Mouse (Mus musculus) MEL (cell line): ENCODE results near the gene Dagla. TPM values are rescaled to one million over a fixed set of nuclear protein-coding genes. Genes with fewer than 3 reads are reported as not detected.

ENCODE experiments used
- DNase-seq: peaks from one replicate; pipeline ENCODE4 v3.0.0; 2011; ENCODE audit warnings: low read depth, low spot score
- H3K27ac ChIP-seq: 2 replicates; pipeline ENCODE4 v1.5.1; 2012; ENCODE audit warnings: low read depth, mild to moderate bottlenecking, control low read depth, low read length, moderate library complexity; ENCODE audit not compliant: control insufficient read depth
- H3K27me3 ChIP-seq, 2 experiments: fragments of 150-350 bp in 1 of 2; sonication (generic) in 1 of 2; 2 replicates each; pipeline ENCODE4 v1.6.1; 2012; ENCODE audit warnings: low read length in 2 of 2, mild to moderate bottlenecking in 2 of 2, improper control_type of control experiment in 1 of 2, moderate library complexity in 1 of 2; ENCODE audit not compliant: insufficient read depth in 2 of 2, control insufficient read depth in 1 of 2
- H3K36me3 ChIP-seq, 2 experiments: 2 replicates each; pipeline ENCODE4 v1.6.1; 2012 to 2014; ENCODE audit warnings: low read length in 2 of 2, improper control_type of control experiment in 1 of 2, inconsistent platforms in 1 of 2, mild to moderate bottlenecking in 1 of 2; ENCODE audit not compliant: insufficient read depth in 2 of 2, control insufficient read depth in 1 of 2
- H3K4me1 ChIP-seq, 2 experiments: fragments of 150-350 bp in 1 of 2; sonication (generic) in 1 of 2; 2 replicates each; pipeline ENCODE4 v1.6.1; 2012; ENCODE audit warnings: low read length in 2 of 2, improper control_type of control experiment in 1 of 2, mild to moderate bottlenecking in 1 of 2; ENCODE audit not compliant: insufficient read depth in 2 of 2, control insufficient read depth in 1 of 2
- H3K4me3 ChIP-seq, 2 experiments: fragments of 150-350 bp in 1 of 2; sonication (generic) in 1 of 2; 2 replicates each; pipeline ENCODE4 v1.5.1; 2012; ENCODE audit warnings: low read depth in 2 of 2, low read length in 2 of 2, mild to moderate bottlenecking in 2 of 2, moderate library complexity in 2 of 2, control low read depth in 1 of 2, improper control_type of control experiment in 1 of 2; ENCODE audit not compliant: control insufficient read depth in 1 of 2, insufficient read depth in 1 of 2
- H3K79me2 ChIP-seq: 2 replicates; pipeline ENCODE4 v1.6.1; 2012; ENCODE audit warnings: mild to moderate bottlenecking, low read length, moderate library complexity; ENCODE audit not compliant: control insufficient read depth, poor library complexity, insufficient read depth
- H3K9ac ChIP-seq: 2 replicates; pipeline ENCODE4 v1.6.1; 2012; ENCODE audit warnings: low read depth, mild to moderate bottlenecking, control low read depth, low read length, moderate library complexity; ENCODE audit not compliant: control insufficient read depth, poor library complexity, severe bottlenecking
- H3K9me3 ChIP-seq: fragments of 150-350 bp; sonication (generic); replicated peaks from 2 replicates; pipeline ENCODE4 v1.6.1; 2012; ENCODE audit warnings: mild to moderate bottlenecking, low read length, improper control_type of control experiment, moderate library complexity; ENCODE audit not compliant: insufficient read depth
- ELF1 ChIP-seq: IDR thresholded peaks from 2 replicates; pipeline ENCODE4 v1.6.1; 2014; ENCODE audit warnings: low read depth, mild to moderate bottlenecking, inconsistent platforms, low read length, improper control_type of control experiment, moderate library complexity
- ETS1 ChIP-seq: IDR thresholded peaks from 2 replicates; pipeline ENCODE4 v1.6.1; 2012; ENCODE audit warnings: low read depth, mild to moderate bottlenecking, inconsistent platforms, low read length, improper control_type of control experiment, moderate library complexity
- MAZ ChIP-seq: IDR thresholded peaks from 2 replicates; pipeline ENCODE4 v1.6.1; 2012; ENCODE audit warnings: low read depth, mild to moderate bottlenecking, inconsistent platforms, low read length, improper control_type of control experiment
- MXI1 ChIP-seq: IDR thresholded peaks from 2 replicates; pipeline ENCODE4 v1.6.1; 2011; ENCODE audit warnings: mild to moderate bottlenecking, low read depth, low read length, improper control_type of control experiment
- MYB ChIP-seq: IDR thresholded peaks from 2 replicates; pipeline ENCODE4 v1.6.1; 2011; ENCODE audit warnings: mild to moderate bottlenecking, low read depth, low read length, improper control_type of control experiment
- MYC ChIP-seq: IDR thresholded peaks from 2 replicates; pipeline ENCODE4 v1.6.1; 2011; ENCODE audit warnings: low read depth, mild to moderate bottlenecking, low read length, improper control_type of control experiment, moderate library complexity
- NELFE ChIP-seq: IDR thresholded peaks from 2 replicates; pipeline ENCODE4 v1.6.1; 2011; ENCODE audit warnings: low read depth, low read length, improper control_type of control experiment
- NRF1 ChIP-seq: IDR thresholded peaks from 2 replicates; pipeline ENCODE4 v1.6.1; 2014; ENCODE audit warnings: low read depth, mild to moderate bottlenecking, inconsistent platforms, low read length, improper control_type of control experiment, moderate library complexity; ENCODE audit not compliant: poor library complexity, insufficient read depth, severe bottlenecking
- RAD21 ChIP-seq: IDR thresholded peaks from 2 replicates; pipeline ENCODE4 v1.6.1; 2011; ENCODE audit warnings: mild to moderate bottlenecking, low read depth, low read length, improper control_type of control experiment
- SMC3 ChIP-seq: IDR thresholded peaks from 2 replicates; pipeline ENCODE4 v1.6.1; 2011; ENCODE audit warnings: low read depth, low read length, improper control_type of control experiment
- TBP ChIP-seq: IDR thresholded peaks from 2 replicates; pipeline ENCODE4 v1.8.0; 2011; ENCODE audit warnings: low read depth, low read length, improper control_type of control experiment
- TCF12 ChIP-seq: IDR thresholded peaks from 2 replicates; pipeline ENCODE4 v1.6.1; 2014; ENCODE audit warnings: low read depth, mild to moderate bottlenecking, inconsistent platforms, low read length, improper control_type of control experiment, moderate library complexity
- UBTF ChIP-seq: IDR thresholded peaks from 2 replicates; pipeline ENCODE4 v1.6.1; 2012; ENCODE audit warnings: low read depth, mild to moderate bottlenecking, inconsistent platforms, low read length, improper control_type of control experiment, moderate library complexity, borderline replicate concordance; ENCODE audit not compliant: insufficient read depth
- ZKSCAN1 ChIP-seq: IDR thresholded peaks from 2 replicates; pipeline ENCODE4 v1.6.1; 2012; ENCODE audit warnings: low read depth, mild to moderate bottlenecking, inconsistent platforms, low read length, improper control_type of control experiment, moderate library complexity
- ZNF384 ChIP-seq: IDR thresholded peaks from 2 replicates; pipeline ENCODE4 v1.6.1; 2012; ENCODE audit warnings: low read depth, mild to moderate bottlenecking, inconsistent platforms, low read length, improper control_type of control experiment
- polyA plus RNA-seq, 2 experiments: library from polyadenylated mRNA; stranded (reverse) in 1 of 2; unstranded in 1 of 2; fragments of >175 nt in 1 of 2; fragments of >200 nt in 1 of 2; gene quantifications; 2 replicates each; pipeline versions ENCODE4 v1.2.1 to v1.2.4; 2012; ENCODE audit warnings: low replicate concordance in 2 of 2, low read depth in 1 of 2; ENCODE audit not compliant: insufficient read length in 2 of 2, insufficient read depth in 1 of 2, missing spikeins in 1 of 2
- total RNA-seq: library from RNA; depleted of rRNA; stranded (reverse); fragments of 300-350 nt; gene quantifications from 2 replicates; pipeline ENCODE4 v1.2.3, GENCODE M21; 2012

The Dagla gene
- total and polyA plus RNA-seq, 3 experiments = not detected

DNA sequence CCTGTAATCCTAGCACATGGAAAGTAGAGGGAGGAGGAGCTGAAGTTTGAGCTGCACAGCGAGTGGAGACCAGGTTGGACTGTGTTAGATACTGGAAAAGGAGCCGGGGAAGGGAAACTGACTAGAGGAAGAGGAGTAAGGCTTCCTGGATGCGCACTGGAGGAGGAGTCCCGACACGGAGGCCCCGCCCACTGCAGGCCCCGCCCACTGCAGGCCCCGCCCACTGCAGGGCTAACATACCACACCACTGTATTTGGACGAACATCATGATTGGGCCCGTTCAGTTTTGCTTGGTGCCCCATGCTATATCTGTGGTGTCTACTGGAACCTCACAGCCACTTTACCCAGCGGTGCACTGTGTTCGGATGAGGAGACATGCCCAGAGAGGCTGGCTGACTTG lies 41.0 kb upstream of the Dagla start:
- H3K79me2 ChIP-seq = no peaks in the 10 kb centered on the region
- H3K9me3 ChIP-seq = no peaks in the 10 kb centered on the region
- H3K9ac ChIP-seq = no peak overlapping the region
- H3K36me3 ChIP-seq = no peaks in the 10 kb centered on the region
- TF ChIP-seq MAZ = no peak
- TF ChIP-seq NELFE = no peak
- no peak for TF ChIP-seq ZKSCAN1
- no peak for TF ChIP-seq MYB
- TF ChIP-seq, all 39 proteins: peak for 0
- H3K4me1 ChIP-seq = no peaks in the 10 kb centered on the region
- DNase-seq = no peak
- H3K27me3 ChIP-seq = peaks cover 0 to 1% of the 10 kb centered on the region in 2 experiments; a peak in 1 of 4 replicates
- H3K27ac ChIP-seq = no peak overlapping the region
- H3K4me3 ChIP-seq = no peak overlapping the region

DNA sequence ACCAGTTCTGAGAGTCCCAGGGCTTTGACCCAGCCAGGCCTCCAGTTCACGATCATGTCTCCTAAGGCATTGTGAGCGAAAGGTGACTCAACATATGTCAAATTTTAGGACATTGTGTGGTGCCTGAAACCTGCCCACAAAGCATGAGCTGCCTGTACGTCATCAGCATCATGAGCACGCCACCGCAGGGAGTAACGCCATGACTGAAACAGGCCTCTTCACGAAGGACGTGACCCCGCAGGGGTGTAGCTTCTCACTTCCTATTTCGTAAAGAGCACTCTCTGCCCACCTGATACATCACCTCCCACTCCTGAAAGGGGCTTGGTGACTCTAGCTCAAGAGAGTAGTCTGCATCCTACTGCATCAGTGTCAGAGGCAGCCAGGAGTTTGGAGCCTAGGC lies 39.2 kb upstream of the Dagla start:
- Histone ChIP-seq H3K27ac (no peak overlapping the region), H3K27me3 (peaks cover 0 to 4% of the 10 kb centered on the region in 2 experiments; a peak in 2 of 4 replicates), H3K79me2 (no peaks in the 10 kb centered on the region), H3K9ac (no peak overlapping the region), H3K9me3 (no peaks in the 10 kb centered on the region), H3K36me3 (no peaks in the 10 kb centered on the region), H3K4me3 (no peak overlapping the region), H3K4me1 (no peaks in the 10 kb centered on the region)
- TF ChIP-seq MXI1 (no peak), MYC (no peak), ZNF384 (no peak), TCF12 (no peak), SMC3 (no peak), TBP (no peak), UBTF (no peak), ZKSCAN1 (no peak), NRF1 (no peak)
- DNase-seq = no peak

DNA sequence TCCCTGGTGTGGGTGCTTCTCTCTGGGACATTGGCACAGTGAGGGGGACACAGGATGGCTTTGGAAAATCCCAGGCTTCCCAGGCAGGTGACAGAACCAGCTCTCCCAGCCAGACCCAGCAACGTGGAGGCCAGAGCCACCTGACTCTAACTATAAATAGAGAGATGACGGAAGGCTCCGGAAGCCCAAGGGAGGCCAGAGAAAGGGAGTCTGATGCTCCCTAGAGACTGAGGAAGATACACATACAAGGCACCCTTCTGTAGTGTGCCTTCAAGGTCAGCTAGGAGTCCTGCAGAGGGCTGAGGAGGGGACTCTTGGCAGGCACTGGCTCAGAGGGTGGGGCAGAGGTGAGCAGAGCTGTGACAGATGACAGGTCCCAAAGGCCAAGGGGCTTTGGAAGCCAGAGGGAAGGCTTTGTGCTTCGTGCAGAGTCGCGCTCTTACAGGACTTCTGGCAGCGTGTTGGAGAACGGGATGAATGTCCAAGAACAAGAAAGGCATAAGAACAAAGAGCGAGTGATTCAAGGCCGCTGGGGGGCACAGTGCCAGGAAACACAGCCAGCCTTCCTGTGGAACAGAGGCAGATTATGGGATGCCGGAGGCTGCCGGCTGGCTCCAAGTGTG lies 37.3 kb upstream of the Dagla start:
- Histone ChIP-seq H3K4me1 (no peaks in the 10 kb centered on the region), H3K27me3 (peaks cover 3 to 13% of the 10 kb centered on the region in 2 experiments), H3K9ac (no peak overlapping the region), H3K36me3 (no peaks in the 10 kb centered on the region), H3K27ac (no peak overlapping the region), H3K9me3 (no peaks in the 10 kb centered on the region), H3K4me3 (no peak overlapping the region), H3K79me2 (no peaks in the 10 kb centered on the region)
- no peak for DNase-seq
- TF ChIP-seq ETS1 = no peak
- TF ChIP-seq RAD21 = no peak
- TF ChIP-seq ELF1 = no peak
